Mouse (Mus musculus) MEL (cell line): ENCODE data around the gene Adam19. TPM values are rescaled to one million over a fixed set of nuclear protein-coding genes. Genes with fewer than 3 reads are reported as not detected.
A peak's percentile ranks its signal among the peaks of the same experiment; 100 is the strongest.

Source experiments
- DNase-seq: peaks from one replicate; pipeline ENCODE4 v3.0.0; 2011; ENCODE audit warnings: low read depth, low spot score
- H3K27ac ChIP-seq: 2 replicates; pipeline ENCODE4 v1.5.1; 2012; ENCODE audit warnings: low read depth, mild to moderate bottlenecking, control low read depth, low read length, moderate library complexity; ENCODE audit not compliant: control insufficient read depth
- H3K27me3 ChIP-seq, 2 experiments: fragments of 150-350 bp in 1 of 2; sonication (generic) in 1 of 2; 2 replicates each; pipeline ENCODE4 v1.6.1; 2012; ENCODE audit warnings: low read length in 2 of 2, mild to moderate bottlenecking in 2 of 2, improper control_type of control experiment in 1 of 2, moderate library complexity in 1 of 2; ENCODE audit not compliant: insufficient read depth in 2 of 2, control insufficient read depth in 1 of 2
- H3K36me3 ChIP-seq, 2 experiments: 2 replicates each; pipeline ENCODE4 v1.6.1; 2012 to 2014; ENCODE audit warnings: low read length in 2 of 2, improper control_type of control experiment in 1 of 2, inconsistent platforms in 1 of 2, mild to moderate bottlenecking in 1 of 2; ENCODE audit not compliant: insufficient read depth in 2 of 2, control insufficient read depth in 1 of 2
- H3K4me1 ChIP-seq, 2 experiments: fragments of 150-350 bp in 1 of 2; sonication (generic) in 1 of 2; 2 replicates each; pipeline ENCODE4 v1.6.1; 2012; ENCODE audit warnings: low read length in 2 of 2, improper control_type of control experiment in 1 of 2, mild to moderate bottlenecking in 1 of 2; ENCODE audit not compliant: insufficient read depth in 2 of 2, control insufficient read depth in 1 of 2
- H3K4me3 ChIP-seq, 2 experiments: fragments of 150-350 bp in 1 of 2; sonication (generic) in 1 of 2; 2 replicates each; pipeline ENCODE4 v1.5.1; 2012; ENCODE audit warnings: low read depth in 2 of 2, low read length in 2 of 2, mild to moderate bottlenecking in 2 of 2, moderate library complexity in 2 of 2, control low read depth in 1 of 2, improper control_type of control experiment in 1 of 2; ENCODE audit not compliant: control insufficient read depth in 1 of 2, insufficient read depth in 1 of 2
- H3K79me2 ChIP-seq: 2 replicates; pipeline ENCODE4 v1.6.1; 2012; ENCODE audit warnings: mild to moderate bottlenecking, low read length, moderate library complexity; ENCODE audit not compliant: control insufficient read depth, poor library complexity, insufficient read depth
- H3K9ac ChIP-seq: 2 replicates; pipeline ENCODE4 v1.6.1; 2012; ENCODE audit warnings: low read depth, mild to moderate bottlenecking, control low read depth, low read length, moderate library complexity; ENCODE audit not compliant: control insufficient read depth, poor library complexity, severe bottlenecking
- H3K9me3 ChIP-seq: fragments of 150-350 bp; sonication (generic); replicated peaks from 2 replicates; pipeline ENCODE4 v1.6.1; 2012; ENCODE audit warnings: mild to moderate bottlenecking, low read length, improper control_type of control experiment, moderate library complexity; ENCODE audit not compliant: insufficient read depth
- BHLHE40 ChIP-seq: IDR thresholded peaks from 2 replicates; pipeline ENCODE4 v1.6.1; 2012; ENCODE audit warnings: low read depth, mild to moderate bottlenecking, inconsistent platforms, low read length, improper control_type of control experiment, borderline replicate concordance
- CHD2 ChIP-seq: IDR thresholded peaks from 2 replicates; pipeline ENCODE4 v1.6.1; 2011; ENCODE audit warnings: low read length, improper control_type of control experiment
- CTCF ChIP-seq, 3 experiments: IDR thresholded peaks in 2 of 3; conservative IDR thresholded peaks in 1 of 3; 2 replicates each; pipeline ENCODE4 v1.5.1; 2011 to 2012; ENCODE audit warnings: low read length in 3 of 3, low read depth in 2 of 3, mild to moderate bottlenecking in 2 of 3, improper control_type of control experiment in 1 of 3, inconsistent platforms in 1 of 3, mixed read lengths in 1 of 3, moderate library complexity in 1 of 3; ENCODE audit not compliant: control insufficient read depth in 1 of 3, insufficient read depth in 1 of 3, poor library complexity in 1 of 3, severe bottlenecking in 1 of 3
- ELF1 ChIP-seq: IDR thresholded peaks from 2 replicates; pipeline ENCODE4 v1.6.1; 2014; ENCODE audit warnings: low read depth, mild to moderate bottlenecking, inconsistent platforms, low read length, improper control_type of control experiment, moderate library complexity
- EP300 ChIP-seq, 2 experiments: IDR thresholded peaks; 2 replicates each; pipeline ENCODE4 v1.6.1; 2011; ENCODE audit warnings: improper control_type of control experiment in 2 of 2, low read length in 2 of 2, low read depth in 1 of 2, mild to moderate bottlenecking in 1 of 2
- HCFC1 ChIP-seq: IDR thresholded peaks from 2 replicates; pipeline ENCODE4 v1.6.1; 2012; ENCODE audit warnings: low read depth, mild to moderate bottlenecking, inconsistent platforms, low read length, improper control_type of control experiment, moderate library complexity
- KAT2A ChIP-seq: conservative IDR thresholded peaks from 2 replicates; pipeline ENCODE4 v1.6.1; 2012; ENCODE audit warnings: low read depth, low read length, improper control_type of control experiment, inconsistent platforms
- MXI1 ChIP-seq: IDR thresholded peaks from 2 replicates; pipeline ENCODE4 v1.6.1; 2011; ENCODE audit warnings: mild to moderate bottlenecking, low read depth, low read length, improper control_type of control experiment
- NELFE ChIP-seq: IDR thresholded peaks from 2 replicates; pipeline ENCODE4 v1.6.1; 2011; ENCODE audit warnings: low read depth, low read length, improper control_type of control experiment
- NRF1 ChIP-seq: IDR thresholded peaks from 2 replicates; pipeline ENCODE4 v1.6.1; 2014; ENCODE audit warnings: low read depth, mild to moderate bottlenecking, inconsistent platforms, low read length, improper control_type of control experiment, moderate library complexity; ENCODE audit not compliant: poor library complexity, insufficient read depth, severe bottlenecking
- POLR2AphosphoS5 ChIP-seq: IDR thresholded peaks from 2 replicates; pipeline ENCODE4 v1.6.1; 2012; ENCODE audit warnings: low read depth, borderline replicate concordance, mild to moderate bottlenecking, inconsistent platforms, low read length, moderate library complexity, mixed read lengths
- RAD21 ChIP-seq: IDR thresholded peaks from 2 replicates; pipeline ENCODE4 v1.6.1; 2011; ENCODE audit warnings: mild to moderate bottlenecking, low read depth, low read length, improper control_type of control experiment
- RCOR1 ChIP-seq: IDR thresholded peaks from 2 replicates; pipeline ENCODE4 v1.6.1; 2012; ENCODE audit warnings: low read depth, mild to moderate bottlenecking, inconsistent platforms, low read length, improper control_type of control experiment
- SMC3 ChIP-seq: IDR thresholded peaks from 2 replicates; pipeline ENCODE4 v1.6.1; 2011; ENCODE audit warnings: low read depth, low read length, improper control_type of control experiment
- TCF12 ChIP-seq: IDR thresholded peaks from 2 replicates; pipeline ENCODE4 v1.6.1; 2014; ENCODE audit warnings: low read depth, mild to moderate bottlenecking, inconsistent platforms, low read length, improper control_type of control experiment, moderate library complexity
- UBTF ChIP-seq: IDR thresholded peaks from 2 replicates; pipeline ENCODE4 v1.6.1; 2012; ENCODE audit warnings: low read depth, mild to moderate bottlenecking, inconsistent platforms, low read length, improper control_type of control experiment, moderate library complexity, borderline replicate concordance; ENCODE audit not compliant: insufficient read depth
- USF2 ChIP-seq, 2 experiments: IDR thresholded peaks; 2 replicates each; pipeline ENCODE4 v1.6.1; 2011 to 2012; ENCODE audit warnings: improper control_type of control experiment in 2 of 2, low read length in 2 of 2, borderline replicate concordance in 1 of 2, inconsistent platforms in 1 of 2, low read depth in 1 of 2, mild to moderate bottlenecking in 1 of 2; ENCODE audit not compliant: insufficient read depth in 1 of 2
- ZC3H11A ChIP-seq: IDR thresholded peaks from 2 replicates; pipeline ENCODE4 v1.6.1; 2012; ENCODE audit warnings: low read depth, mild to moderate bottlenecking, inconsistent platforms, low read length, improper control_type of control experiment
- ZNF384 ChIP-seq: IDR thresholded peaks from 2 replicates; pipeline ENCODE4 v1.6.1; 2012; ENCODE audit warnings: low read depth, mild to moderate bottlenecking, inconsistent platforms, low read length, improper control_type of control experiment
- polyA plus RNA-seq, 2 experiments: library from polyadenylated mRNA; stranded (reverse) in 1 of 2; unstranded in 1 of 2; fragments of >175 nt in 1 of 2; fragments of >200 nt in 1 of 2; gene quantifications; 2 replicates each; pipeline versions ENCODE4 v1.2.1 to v1.2.4; 2012; ENCODE audit warnings: low replicate concordance in 2 of 2, low read depth in 1 of 2; ENCODE audit not compliant: insufficient read length in 2 of 2, insufficient read depth in 1 of 2, missing spikeins in 1 of 2
- total RNA-seq: library from RNA; depleted of rRNA; stranded (reverse); fragments of 300-350 nt; gene quantifications from 2 replicates; pipeline ENCODE4 v1.2.3, GENCODE M21; 2012

Gene Adam19
- total and polyA plus RNA-seq, 3 experiments = 0.12 to 0.19 TPM; not detected in 1

GRCm38 (mm10) chr11:46030026-46030425 is 25.8 kb upstream of the Adam19 start:
- H3K79me2 ChIP-seq = no peaks in the 10 kb centered on the region
- peaks cover 3 to 9% of the 10 kb centered on the region in 2 experiments; a peak in 3 of 4 replicates for H3K27me3 ChIP-seq
- H3K9ac ChIP-seq = no peak overlapping the region
- no peaks in the 10 kb centered on the region for H3K9me3 ChIP-seq
- no peak for DNase-seq
- H3K27ac ChIP-seq = no peak overlapping the region
- TF ChIP-seq HCFC1 (no peak), NELFE (no peak), RCOR1 (no peak), CHD2 (no peak), TCF12 (no peak), ELF1 (no peak), BHLHE40 (no peak), POLR2AphosphoS5 (no peak), NRF1 (no peak), MXI1 (no peak), EP300 (IDR thresholded peaks at IDR 0.05; ENCODE audit: low read depth in 1 of 2, low read length in 2 of 2) (no peak), ZC3H11A (no peak), UBTF (no peak), USF2 (IDR thresholded peaks at IDR 0.05; ENCODE audit: borderline replicate concordance in 1 of 2, insufficient read depth in 1 of 2, low read depth in 1 of 2, low read length in 2 of 2) (no peak)
- no peaks in the 10 kb centered on the region for H3K36me3 ChIP-seq
- H3K4me1 ChIP-seq = no peaks in the 10 kb centered on the region
- H3K4me3 ChIP-seq = no peak overlapping the region

- no peaks in the 10 kb centered on the region for H3K4me1 ChIP-seq
- no peak overlapping the region for H3K27ac ChIP-seq
- no peaks in the 10 kb centered on the region for H3K36me3 ChIP-seq
- H3K79me2 ChIP-seq = no peaks in the 10 kb centered on the region
- H3K27me3 ChIP-seq = peaks cover 3 to 7% of the 10 kb centered on the region in 2 experiments; a peak in 3 of 4 replicates
- H3K4me3 ChIP-seq = no peak overlapping the region
- no peak overlapping the region for H3K9ac ChIP-seq
- TF ChIP-seq CTCF (IDR thresholded peaks at IDR 0.05 in 2 of 3, conservative IDR thresholded peaks at IDR 0.05 in 1 of 3; ENCODE audit: control insufficient read depth in 1 of 3, insufficient read depth in 1 of 3, low read depth in 2 of 3, low read length in 3 of 3, poor library complexity in 1 of 3, severe bottlenecking in 1 of 3) (peak; percentile 28 to 68 (median 36); a peak in 4 of 6 replicates), KAT2A (no peak), RAD21 (peak; percentile 59), ZC3H11A (peak; percentile 62), SMC3 (peak; percentile 81), ZNF384 (peak; percentile 86), USF2 (IDR thresholded peaks at IDR 0.05; ENCODE audit: borderline replicate concordance in 1 of 2, insufficient read depth in 1 of 2, low read depth in 1 of 2, low read length in 2 of 2) (no peak)
- DNase-seq = peak; percentile 63
- no peaks in the 10 kb centered on the region for H3K9me3 ChIP-seq
Measured at GRCm38 (mm10) chr11:46031470-46031869, 24.3 kb upstream of the Adam19 start.
